Mouse (Mus musculus): Measurements from ENCODE around the gene S1pr5. TPM values are rescaled to one million over a fixed set of nuclear protein-coding genes. Genes with fewer than 3 reads are reported as not detected.
"Not testable (repeated sequence)": the region's sequence is repeated elsewhere in the genome, so short reads cannot be mapped to it uniquely, and the experiment has no call there.

The S1pr5 gene
- total RNA-seq, 2 experiments from 2014 or later = 0.21 TPM; not detected in 1

DNA sequence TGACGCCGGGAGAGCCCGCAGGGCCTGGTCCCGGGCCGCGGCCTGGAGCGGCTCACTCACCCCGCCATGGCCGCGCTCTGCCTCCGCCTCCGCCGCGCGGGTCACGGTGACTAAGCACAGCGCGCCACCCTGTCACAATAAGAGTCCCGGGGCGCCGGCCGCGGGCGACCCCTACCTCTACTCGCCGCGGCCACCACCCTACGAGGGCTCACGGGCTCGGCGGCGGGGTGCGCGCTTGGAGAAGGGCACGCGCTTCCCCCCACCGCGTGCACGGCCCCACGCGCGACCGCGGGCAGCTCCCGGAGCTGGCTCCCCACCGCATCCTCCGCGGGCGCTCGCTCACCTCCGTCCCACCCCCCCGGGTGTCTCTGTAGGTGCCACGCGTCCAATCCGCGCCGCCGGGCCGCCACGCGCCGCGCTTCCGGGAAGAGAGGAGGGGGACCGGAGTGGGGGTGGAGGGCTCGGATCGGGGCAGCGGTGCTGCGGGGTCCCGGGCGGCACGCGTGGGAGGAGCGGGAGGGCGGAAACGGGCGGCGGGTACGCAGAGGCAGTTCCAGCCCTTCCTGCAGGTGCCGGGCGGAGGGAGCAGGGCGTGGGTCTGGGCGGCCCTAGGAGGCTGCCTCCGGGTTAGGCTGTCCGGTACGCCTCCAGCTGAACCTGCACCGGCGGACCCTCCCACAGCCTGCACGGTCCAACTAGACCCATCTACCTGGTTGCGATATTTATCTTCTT lies 9.3 kb downstream of the S1pr5 start, which contains the start of gene Keap1:
TSS of gene Keap1 (minus strand) at position 629 of the 732 bp plus-strand sequence.
- ATAC-seq (replicated peaks; ENCODE audit: poor library complexity, severe bottlenecking) = peak; percentile 59

DNA sequence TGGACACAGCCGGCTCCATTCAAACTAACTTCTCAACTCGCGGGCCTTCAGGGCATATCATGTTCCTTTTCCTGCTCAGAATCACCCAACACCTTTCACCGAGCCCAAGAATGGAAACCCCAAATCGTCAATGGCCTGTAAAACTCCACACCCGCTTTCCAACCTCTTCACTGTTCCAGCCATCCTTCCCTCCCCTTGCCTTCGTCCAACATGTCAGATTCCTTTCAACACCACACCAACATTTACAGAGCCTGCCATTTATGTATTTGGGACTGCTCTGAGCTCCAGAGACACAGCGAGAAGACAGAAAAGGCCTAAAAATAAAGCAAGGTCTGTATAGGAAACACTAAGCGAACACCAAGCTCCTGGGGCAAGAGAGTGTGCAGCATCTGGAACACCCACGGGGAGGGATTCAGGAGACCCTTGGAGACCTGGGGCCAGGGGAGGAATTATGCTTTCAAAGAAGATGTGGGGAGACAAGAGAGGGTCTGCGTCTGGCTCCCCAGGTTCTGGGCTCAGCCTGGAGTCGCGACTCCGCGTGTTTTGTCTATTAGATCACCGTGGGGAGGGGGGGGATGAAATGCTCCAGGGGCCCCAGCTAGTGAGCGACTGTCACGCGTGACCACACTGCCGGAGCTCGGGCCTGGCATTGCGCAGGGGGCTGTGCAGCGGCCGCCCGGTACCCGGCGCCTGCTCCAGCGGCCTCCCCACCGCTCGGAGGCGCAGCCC lies 10.1 kb downstream of the S1pr5 start:
- no peak for ATAC-seq (replicated peaks; ENCODE audit: poor library complexity, severe bottlenecking)

DNA sequence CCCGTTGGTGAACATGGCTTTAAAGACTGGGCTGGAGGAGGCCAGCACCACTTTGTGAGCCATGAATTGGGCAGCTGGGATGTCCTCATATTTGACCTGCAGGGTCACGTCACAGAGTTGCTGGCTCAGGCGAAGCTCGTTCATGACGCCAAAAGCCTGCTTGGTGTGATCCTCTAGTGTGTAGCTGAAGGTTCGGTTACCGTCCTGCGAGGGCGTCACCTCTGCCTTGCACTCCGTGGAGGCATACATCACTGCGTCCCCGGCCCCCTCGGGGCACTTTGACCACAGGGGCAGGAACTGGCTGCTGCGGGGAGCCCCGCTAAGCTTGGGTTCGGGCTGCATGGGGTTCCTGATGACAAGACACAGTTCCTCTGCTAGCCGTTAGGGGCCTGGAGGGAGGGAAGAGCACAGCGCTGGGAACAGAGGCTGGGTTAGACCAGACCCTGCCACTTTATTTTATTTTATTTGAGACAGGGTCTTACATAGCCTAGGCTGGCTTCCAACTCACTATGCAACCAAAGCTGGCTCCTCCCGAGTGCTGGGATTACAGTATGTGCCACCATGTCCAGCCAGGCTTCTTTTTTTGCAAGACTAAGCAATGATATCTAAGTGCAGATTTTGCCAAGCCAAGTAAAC lies 10.8 kb downstream of the S1pr5 start:
- ATAC-seq (replicated peaks; ENCODE audit: poor library complexity, severe bottlenecking) = peak; percentile 62

DNA sequence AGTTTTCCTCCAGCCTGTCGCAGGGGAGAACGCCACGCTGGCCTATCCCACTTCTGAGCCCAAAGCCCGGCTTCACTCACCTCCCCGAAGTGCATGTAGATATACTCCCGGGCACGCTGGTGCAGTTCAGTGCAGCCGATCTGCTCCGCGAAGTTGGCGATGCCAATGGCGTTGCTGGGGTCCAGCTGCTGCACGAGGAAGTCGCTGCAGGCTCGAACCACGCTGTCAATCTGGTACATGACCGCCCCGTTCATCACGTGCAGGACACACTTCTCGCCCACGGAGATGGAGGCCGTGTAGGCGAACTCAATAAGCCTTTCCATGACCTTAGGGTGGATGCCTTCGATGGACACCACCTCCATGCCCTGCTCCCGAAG lies 11.3 kb downstream of the S1pr5 start:
- ATAC-seq (replicated peaks; ENCODE audit: poor library complexity, severe bottlenecking) = no peak

DNA sequence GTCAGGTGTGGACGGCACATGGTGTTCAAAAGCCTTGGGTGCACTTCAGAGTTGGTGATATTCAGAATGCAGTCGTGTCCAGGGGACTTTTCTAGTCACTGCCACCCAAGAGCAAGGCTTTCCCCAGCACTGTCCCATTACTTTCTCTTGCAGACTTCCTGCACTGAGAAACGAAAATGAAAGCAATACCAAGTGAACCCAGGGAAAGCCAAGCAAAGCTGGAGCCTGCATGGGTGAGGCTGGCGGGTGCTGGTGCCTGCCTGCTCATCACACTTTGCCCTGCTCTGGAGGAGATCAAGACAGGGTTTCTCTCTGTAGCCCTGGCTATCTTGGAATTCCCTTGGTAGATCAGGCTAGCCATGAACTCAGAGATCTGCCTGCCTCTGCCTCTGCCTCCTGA lies 12.9 kb downstream of the S1pr5 start:
- ATAC-seq (replicated peaks; ENCODE audit: poor library complexity, severe bottlenecking) = peak; percentile 18; the same call in 1 of the 2 replicates

DNA sequence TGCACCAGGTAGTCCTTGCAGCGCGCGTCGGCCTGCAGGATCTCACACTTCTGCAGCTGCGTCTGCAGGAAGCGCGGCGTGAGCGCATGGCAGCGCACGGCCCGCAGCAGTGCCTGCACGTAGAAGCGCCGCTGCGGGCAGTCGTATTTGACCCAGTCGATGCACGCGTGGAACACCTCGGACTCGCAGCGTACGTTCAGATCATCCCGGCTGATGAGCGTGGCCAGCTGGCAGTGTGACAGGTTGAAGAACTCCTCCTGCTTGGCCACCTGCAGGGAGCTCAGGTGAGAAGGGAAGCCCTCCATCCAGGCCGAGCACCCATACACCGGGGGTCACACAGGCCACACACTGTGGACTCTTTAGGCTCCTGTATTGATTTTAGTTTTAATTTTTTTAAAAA lies 14.4 kb downstream of the S1pr5 start:
- ATAC-seq (replicated peaks; ENCODE audit: poor library complexity, severe bottlenecking) = no peak

DNA sequence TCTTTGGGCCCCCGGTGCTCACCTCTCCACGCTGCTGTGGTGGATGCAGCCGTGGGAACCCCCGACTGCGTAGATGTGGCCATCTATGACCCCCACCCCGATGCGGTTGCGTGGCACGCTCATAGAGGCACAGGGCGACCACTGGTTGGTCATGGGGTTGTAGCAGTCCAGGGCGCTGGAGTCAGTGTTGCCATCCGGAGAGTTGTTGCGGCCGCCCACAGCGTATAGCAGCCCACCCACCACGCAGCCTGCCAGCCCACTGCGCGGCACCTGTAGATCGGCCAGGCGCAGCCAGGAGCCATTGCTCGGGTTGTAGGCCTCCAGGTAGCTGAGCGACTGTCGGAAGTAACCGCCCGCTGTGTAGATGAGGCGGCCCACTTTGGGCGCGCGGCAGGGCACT lies 14.9 kb downstream of the S1pr5 start:
- ATAC-seq (replicated peaks; ENCODE audit: poor library complexity, severe bottlenecking) = no peak

DNA sequence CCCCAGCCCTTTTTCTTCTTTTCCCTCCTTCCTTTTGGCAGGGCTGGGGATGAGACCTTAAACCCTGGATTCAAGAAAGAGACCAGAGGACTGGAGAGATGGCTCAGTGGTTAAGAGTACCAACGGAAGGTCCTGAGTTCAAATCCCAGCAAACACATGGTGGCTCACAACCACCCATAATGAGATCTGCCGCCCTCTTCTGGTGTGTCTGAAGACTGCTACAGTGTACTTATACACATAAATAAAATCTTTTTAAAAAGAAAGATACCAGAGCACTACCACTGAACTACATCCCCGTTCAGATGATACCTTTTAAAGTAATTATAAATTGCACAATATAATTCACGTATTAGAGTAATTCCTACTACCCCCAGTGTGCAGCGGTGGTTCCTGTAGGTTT lies 15.4 kb downstream of the S1pr5 start:
- ATAC-seq (replicated peaks; ENCODE audit: poor library complexity, severe bottlenecking) = no peak

DNA sequence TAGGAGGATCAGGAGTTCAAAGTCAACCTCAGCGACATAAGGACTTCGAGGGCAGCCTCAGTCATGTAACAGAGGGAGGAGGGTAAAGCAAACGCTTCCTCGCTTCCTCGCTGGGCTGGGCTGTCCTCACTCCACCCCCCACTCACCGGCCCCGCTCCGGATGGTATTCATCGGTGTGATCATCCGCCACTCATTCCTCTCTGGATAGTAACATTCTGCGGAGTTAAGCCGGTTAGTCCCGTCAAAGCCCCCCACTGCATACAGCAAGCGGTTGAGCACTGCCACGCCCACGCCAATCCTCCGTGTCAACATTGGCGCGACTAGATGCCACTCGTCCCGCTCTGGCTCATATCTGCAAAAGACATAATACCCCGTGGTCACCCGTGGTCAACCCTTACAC lies 16.7 kb downstream of the S1pr5 start:
- no peak for ATAC-seq (replicated peaks; ENCODE audit: poor library complexity, severe bottlenecking)

DNA sequence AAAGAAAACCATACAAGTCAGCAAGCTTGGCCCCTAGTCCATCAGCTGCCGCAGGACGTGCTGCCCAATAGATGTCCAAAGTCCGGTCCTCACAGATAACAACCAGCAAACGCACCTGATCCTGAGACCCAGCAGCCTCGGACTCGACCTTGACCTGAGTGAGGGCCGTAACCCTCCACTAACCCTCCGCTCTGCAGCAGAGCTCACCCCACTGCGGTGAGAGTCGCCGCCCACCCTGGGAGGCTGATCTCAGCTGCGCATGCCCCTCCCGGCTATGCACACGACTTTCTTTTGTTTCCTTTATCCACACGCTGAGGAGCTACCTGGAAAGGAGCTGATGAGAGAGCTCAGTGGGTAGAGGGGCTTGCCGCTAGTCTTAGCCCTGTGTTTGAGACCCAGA lies 20.9 kb downstream of the S1pr5 start:
- peak; percentile 54 for ATAC-seq (replicated peaks; ENCODE audit: poor library complexity, severe bottlenecking)

DNA sequence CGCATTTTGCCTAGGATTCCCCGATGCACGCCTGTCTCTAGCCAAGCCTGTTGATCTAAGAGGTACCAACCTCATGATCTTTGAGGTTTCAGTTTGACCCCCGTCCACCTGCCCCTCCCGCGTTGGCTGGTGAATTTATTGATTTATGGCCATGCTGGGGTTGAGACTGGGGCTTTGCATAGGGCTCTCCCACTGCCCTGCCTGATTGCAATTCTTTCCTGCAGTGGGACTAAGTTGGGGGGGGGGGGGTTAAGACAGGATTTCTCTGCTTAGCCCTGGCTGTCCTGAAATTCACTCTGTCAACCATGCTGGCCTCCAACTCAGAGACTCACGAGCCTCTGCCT lies 22.9 kb downstream of the S1pr5 start:
- no peak for ATAC-seq (replicated peaks; ENCODE audit: poor library complexity, severe bottlenecking)

DNA sequence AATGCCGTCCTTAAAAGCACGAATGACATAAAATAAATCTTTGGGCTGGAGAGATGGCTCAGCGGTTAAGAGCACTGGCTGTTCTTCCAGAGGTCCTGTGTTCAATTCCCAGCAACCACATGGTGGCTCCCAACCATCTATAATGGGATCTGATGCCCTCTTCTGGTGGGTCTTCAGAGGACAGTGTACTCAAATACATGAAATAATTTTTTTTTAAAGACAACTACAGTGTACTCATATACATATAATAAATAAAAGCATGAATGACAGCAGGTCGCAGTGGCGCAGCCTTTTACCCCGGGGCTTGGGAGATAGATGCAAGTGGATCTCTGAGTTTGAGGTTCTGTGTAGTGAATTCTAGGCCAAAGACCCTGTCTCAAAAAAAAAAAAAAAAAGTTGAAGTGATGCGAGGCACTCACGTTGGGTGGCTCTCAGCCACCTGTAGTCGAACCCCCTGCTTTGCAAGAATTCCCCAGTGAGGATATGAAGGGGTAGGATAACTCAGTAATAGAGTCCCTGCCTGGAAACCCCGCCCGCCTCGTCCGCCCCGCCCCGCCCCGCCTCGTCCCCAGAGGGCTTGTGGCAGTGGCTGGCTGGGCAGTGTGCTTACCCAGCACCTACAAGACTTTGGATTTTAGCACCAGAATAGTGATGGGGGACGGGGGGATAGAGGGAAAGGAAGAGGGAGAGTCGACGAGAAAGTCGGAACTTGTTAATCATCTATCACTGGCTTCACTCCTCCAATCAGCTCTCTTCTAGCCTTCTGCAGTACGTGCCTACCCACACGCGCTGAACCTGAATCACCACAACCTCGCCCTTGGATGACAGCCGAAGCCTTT lies 23.4 kb downstream of the S1pr5 start:
- ATAC-seq (replicated peaks; ENCODE audit: poor library complexity, severe bottlenecking) = 0 out of 2 replicates have a peak, but pooled peaks have one; percentile 7

DNA sequence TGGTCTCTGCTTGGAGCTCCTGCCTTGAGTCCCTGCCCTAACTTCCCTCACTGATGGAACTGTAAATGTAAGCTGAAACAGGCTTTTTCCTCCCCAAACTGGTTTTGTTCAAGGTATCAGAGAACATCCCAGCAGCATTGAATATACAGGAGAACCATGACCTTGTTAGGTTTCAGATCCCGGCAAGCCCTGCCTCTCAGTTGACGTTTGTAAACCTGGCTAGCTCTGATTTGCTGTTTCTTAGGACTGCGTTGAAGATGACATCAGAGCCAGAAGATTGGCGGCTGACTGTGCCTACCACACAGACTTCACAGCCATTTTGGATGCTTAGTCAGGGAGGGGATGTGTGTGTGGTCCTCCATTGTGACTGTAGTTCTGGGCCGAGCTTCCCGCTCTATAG lies 24.3 kb downstream of the S1pr5 start:
- ATAC-seq (replicated peaks; ENCODE audit: poor library complexity, severe bottlenecking) = no peak

DNA sequence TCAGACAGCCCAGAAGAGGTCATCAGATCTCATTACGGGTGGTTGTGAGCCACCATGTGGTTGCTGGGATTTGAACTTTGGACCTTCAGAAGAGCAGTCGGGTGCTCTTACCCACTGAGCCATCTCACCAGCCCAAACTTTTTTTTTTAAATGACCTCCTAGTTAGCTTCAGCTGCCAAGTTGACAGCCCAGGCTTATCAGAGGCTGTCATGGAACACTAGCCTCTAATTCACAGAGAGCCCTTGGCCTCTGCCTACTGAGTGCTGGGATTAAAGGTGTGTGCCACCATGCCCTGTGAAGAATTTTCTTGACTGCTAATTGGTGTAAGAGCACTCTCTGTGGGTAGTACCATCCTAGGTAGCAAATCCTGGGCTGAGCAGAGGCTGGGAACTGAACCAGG lies 24.8 kb downstream of the S1pr5 start:
- not testable (repeated sequence) for ATAC-seq (replicated peaks; ENCODE audit: poor library complexity, severe bottlenecking)

DNA sequence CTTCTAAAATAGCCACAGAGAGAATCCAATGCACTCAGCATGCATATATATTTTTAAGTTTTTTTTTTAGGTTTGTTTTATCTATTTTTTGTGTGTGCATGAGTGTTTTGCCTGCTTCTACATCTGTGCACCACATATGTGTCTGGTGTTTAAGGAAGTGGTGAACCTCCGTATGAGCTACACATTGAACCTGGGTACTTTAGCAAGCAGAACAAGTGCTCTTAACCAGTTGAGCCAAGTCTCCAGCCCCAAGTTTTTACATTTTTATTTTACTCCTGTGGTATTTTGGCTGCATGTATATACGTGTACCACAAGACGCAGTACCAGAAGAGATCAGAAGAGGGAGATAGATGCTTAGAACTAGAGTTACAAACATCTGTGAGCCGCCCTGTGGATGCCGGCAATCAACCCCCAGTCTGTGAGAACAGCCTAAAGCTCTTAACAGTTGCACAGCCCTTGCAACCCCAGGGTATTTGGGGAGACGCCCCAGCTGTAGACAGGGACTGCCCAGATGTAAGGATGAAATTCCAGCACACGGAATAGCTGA lies 26.8 kb downstream of the S1pr5 start:
- peak; percentile 53 for ATAC-seq (replicated peaks; ENCODE audit: poor library complexity, severe bottlenecking)

DNA sequence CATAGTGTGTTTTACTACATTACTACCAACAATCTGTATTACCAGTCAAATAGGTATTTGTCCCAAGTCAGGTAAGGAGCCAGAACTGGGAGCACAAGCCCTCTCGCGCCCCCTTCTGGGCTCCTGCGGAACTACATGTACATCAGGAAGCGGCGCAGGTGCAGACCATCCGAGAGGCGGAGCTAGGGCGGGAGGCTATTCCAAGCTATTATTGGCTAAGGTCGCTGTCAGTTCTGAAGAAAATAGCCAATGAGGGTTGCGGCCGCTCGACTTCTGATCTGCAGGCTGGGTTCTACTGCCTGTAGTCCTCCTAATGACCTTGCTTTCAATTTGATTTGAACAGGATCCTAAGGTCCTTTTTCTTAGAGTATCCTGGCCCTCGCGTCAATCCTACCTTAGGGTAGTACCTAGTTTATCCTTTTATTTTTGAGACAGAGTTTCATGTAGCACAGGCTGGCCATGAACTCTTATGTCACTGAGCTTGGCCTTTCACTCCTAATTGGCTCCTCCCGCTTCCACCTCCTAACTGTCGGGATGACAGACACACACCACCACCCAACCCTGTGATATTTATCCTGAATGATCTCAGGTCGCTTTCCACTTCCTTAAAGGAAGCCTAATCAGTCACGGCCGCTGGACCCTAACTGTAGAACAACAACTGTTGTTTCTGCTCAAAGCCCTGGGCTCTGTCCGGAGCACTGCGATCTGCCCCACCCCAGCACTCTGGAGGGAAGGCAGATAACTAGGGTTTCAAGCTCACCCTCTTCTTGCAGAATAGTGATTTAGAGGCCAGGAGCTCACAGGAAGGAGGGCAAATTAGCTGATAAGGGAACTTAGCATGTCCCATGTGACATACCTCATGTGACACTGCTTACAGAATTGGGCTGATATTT lies 27.5 kb downstream of the S1pr5 start:
- ATAC-seq (replicated peaks; ENCODE audit: poor library complexity, severe bottlenecking) = peak; percentile 89

DNA sequence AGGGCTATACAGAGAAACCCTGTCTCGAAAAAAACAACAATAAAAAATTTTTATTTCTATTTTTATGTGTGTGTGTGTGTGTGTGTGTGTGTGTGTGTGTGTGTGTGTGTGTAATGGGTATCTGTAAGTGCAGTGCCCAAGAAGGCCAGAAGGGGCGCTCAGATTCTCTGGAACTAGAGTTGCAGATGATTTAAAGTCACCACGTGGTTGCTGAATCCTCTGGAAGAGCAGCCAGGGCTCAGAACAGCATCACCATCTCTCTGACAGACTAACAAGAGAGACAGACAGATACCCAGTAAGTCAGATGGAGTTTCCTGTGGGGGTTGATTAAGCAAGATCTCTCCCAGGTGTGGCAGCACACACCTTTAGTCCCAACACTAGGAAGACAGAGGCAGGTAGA lies 28.4 kb downstream of the S1pr5 start:
- no peak for ATAC-seq (replicated peaks; ENCODE audit: poor library complexity, severe bottlenecking)

DNA sequence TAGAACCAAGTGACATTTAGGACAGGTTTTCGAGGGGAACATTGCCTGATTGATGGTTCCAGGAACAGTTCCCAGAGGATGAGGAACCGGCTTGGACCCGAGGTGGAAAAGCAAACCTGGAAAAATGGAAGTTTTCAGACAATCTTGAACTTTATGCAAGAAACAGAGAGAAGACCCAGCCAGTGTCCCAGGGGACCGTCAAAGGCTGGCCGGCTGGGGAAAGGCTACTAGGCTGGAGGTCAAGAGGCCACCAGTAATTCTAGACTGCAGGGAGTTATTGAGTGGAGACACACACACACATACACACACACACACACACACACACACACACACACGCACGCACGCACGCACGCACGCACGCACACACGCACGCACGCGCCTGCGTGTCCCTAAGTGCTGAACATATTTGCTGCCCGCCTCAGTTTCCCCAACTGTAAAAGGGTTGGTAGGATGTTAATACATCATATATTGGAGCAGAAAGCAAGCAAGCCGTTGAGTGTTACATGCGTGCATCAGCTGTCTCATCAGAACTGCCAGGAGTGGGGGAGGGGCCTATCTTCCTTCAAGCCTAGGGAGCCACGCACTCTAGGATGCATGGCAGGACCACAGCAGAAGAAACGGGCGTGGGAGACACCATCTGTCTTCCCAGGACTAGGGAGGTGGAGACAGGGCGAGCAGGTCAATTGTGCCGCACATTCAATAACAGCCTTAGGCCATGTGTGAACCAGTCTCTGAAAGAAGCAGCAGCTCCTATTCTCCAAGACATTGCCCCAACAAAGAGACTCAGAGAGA lies 32.0 kb downstream of the S1pr5 start:
- ATAC-seq (replicated peaks; ENCODE audit: poor library complexity, severe bottlenecking) = no peak
